Mouse (Mus musculus) E14TG2a.4 (cell line): Measurements from ENCODE around the gene Gm9603.
"Not testable (repeated sequence)": the region's sequence is repeated elsewhere in the genome, so short reads cannot be mapped to it uniquely, and the experiment has no call there.

Experiments used
- H3K27me3 ChIP-seq: 2 replicates; pipeline ENCODE4 v1.6.1; 2014; ENCODE audit warnings: low read length, control low read depth; ENCODE audit not compliant: insufficient read depth
- H3K36me3 ChIP-seq: 2 replicates; pipeline ENCODE4 v1.6.1; 2014; ENCODE audit warnings: low read length, control low read depth; ENCODE audit not compliant: insufficient read depth
- H3K4me1 ChIP-seq: replicated peaks from 2 replicates; pipeline ENCODE4 v1.6.1; 2014; ENCODE audit warnings: low read depth, low read length, control low read depth
- H3K4me3 ChIP-seq: replicated peaks from 2 replicates; pipeline ENCODE4 v1.5.1; 2014; ENCODE audit warnings: mild to moderate bottlenecking, low read length
- H3K9me3 ChIP-seq: 2 replicates; pipeline ENCODE4 v1.6.1; 2014; ENCODE audit warnings: low read length, control low read depth

The Gm9603 gene

GRCm38 (mm10) chr14:5687357-5687756, at the start of gene Gm9603:
Gm9603 (minus strand) TSS chr14:5687457.
- H3K4me3 ChIP-seq, H3K9me3 ChIP-seq, H3K4me1 ChIP-seq, H3K27me3 ChIP-seq, H3K36me3 ChIP-seq: not testable (repeated sequence)

GRCm38 (mm10) chr14:5632928-5633327, 54.3 kb downstream of the Gm9603 start, which contains the start of gene Gm8265:
Gm8265 (minus strand) TSS chr14:5633028.
- H3K4me1 ChIP-seq: not testable (repeated sequence)

More at GRCm38 (mm10) chr14:5632928-5633327, 54.3 kb downstream of the Gm9603 start, which contains the start of gene Gm8265:
- H3K36me3 ChIP-seq, H3K4me3 ChIP-seq, H3K27me3 ChIP-seq, H3K9me3 ChIP-seq: not testable (repeated sequence)
